Mouse (Mus musculus) cerebellum, adult 8-10 months (tissue): ENCODE data around the gene Fyb.

ENCODE experiments used
- DNase-seq: peaks from one replicate; pipeline ENCODE4 v3.0.0; 2022

Fyb gene

GRCm38 (mm10) chr15:6666072-6666471 lies 143.4 kb downstream of the Fyb start:
- DNase-seq: no peak

GRCm38 (mm10) chr15:6668793-6669437 lies 146.3 kb downstream of the Fyb start:
- DNase-seq: no peak

- no peak for DNase-seq
Observed at GRCm38 (mm10) chr15:6678479-6678878, 155.8 kb downstream of the Fyb start.

- DNase-seq: no peak
Observed at GRCm38 (mm10) chr15:6702164-6702563, 179.5 kb downstream of the Fyb start.

- DNase-seq: no peak
Observed at GRCm38 (mm10) chr15:6705351-6705901, 182.8 kb downstream of the Fyb start.

GRCm38 (mm10) chr15:6707551-6707935 lies 184.9 kb downstream of the Fyb start:
- peak; percentile 74 for DNase-seq

GRCm38 (mm10) chr15:6707936-6708525 lies 185.4 kb downstream of the Fyb start, which contains the start of gene Rictor:
TSS of gene Rictor (plus strand) at chr15:6708379.
- DNase-seq: peak; percentile 73

- DNase-seq: peak; percentile 47
Observed at GRCm38 (mm10) chr15:6708526-6709441, 186.1 kb downstream of the Fyb start.

GRCm38 (mm10) chr15:6709618-6710017 lies 187.0 kb downstream of the Fyb start:
- no peak for DNase-seq

GRCm38 (mm10) chr15:6710341-6710740 lies 187.7 kb downstream of the Fyb start:
- DNase-seq: no peak

GRCm38 (mm10) chr15:6711226-6711625 lies 188.6 kb downstream of the Fyb start:
- no peak for DNase-seq
